ENCODE assay signal across 8 mouse cellular contexts in the genomic region with DNA sequence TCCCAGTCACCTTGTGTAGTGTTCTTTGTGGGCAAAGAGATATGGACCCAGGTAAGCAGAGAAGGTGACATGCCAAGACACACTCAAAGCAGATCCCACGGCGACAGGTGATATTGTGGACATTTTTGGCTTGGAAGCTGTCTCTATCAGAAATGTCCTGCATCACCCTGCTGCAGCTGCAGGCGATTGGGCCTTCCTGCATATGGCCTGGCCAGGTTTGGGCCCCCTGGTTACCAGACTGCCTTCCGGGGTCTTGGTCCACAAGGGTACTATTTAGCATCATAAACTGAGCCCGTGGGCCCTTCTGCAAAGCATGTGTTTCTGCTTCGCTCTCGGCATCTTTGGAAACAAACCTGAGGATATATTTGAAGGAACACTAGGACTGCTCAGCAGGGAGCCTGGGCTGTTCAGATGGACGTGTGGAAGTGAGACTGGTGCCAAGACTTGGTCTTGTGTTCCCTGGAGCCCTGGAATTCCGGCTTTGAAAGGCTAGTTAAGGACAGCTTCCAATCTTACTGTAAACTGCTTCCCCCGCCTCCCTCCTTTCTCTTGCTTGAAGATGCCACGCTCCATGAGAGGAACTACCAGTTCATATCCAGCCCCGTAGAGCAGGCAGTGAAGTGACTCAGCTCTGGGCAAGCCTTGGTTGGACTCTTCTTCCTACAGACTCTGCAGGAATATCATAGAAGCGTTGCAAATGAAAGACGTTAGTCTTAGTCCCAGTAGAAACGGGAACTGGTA. TPM values are rescaled to one million over a fixed set of nuclear protein-coding genes. Genes with fewer than 3 reads are reported as not detected.
DNase-seq lines count a peak whose midpoint lies in the region; ATAC-seq and TF ChIP-seq lines count a peak whose summit lies in the region.

No protein-coding gene starts in this region.

- peaks cover 45% of the 10 kb centered on the region for H3K36me3 ChIP-seq in heart, embryonic 13.5 days
- H3K36me3 ChIP-seq in heart, embryonic 12.5 days = peaks cover 16% of the 10 kb centered on the region; the same call in 1 of the 2 replicates
- H3K36me3 ChIP-seq in lung, postnatal 0 days (ENCODE audit: insufficient read depth, low read length) = peaks cover 37% of the 10 kb centered on the region; the same call in 1 of the 2 replicates
- H3K36me3 ChIP-seq in embryonic facial prominence, embryonic 12.5 days = peaks cover 17% of the 10 kb centered on the region; the same call in 1 of the 2 replicates

- H3K27me3 ChIP-seq in heart, embryonic 13.5 days (replicated peaks) = peaks cover 13% of the 10 kb centered on the region; the same call in 1 of the 2 replicates
- H3K27me3 ChIP-seq in heart, embryonic 12.5 days (replicated peaks) = 0 out of 2 replicates have a peak, but pooled peaks cover 4% of the 10 kb centered on the region
- no peaks in the 10 kb centered on the region for H3K27me3 ChIP-seq in lung, postnatal 0 days (replicated peaks; ENCODE audit: insufficient read depth, low read length)
- H3K27me3 ChIP-seq in embryonic facial prominence, embryonic 12.5 days = peaks cover 28% of the 10 kb centered on the region

- H3K27ac ChIP-seq in heart, embryonic 13.5 days (replicated peaks) = no peak overlapping the region; the same call in 1 of the 2 replicates
- H3K27ac ChIP-seq in heart, embryonic 12.5 days (ENCODE audit: poor library complexity, severe bottlenecking) = no peak overlapping the region
- 0 out of 2 replicates have a peak overlapping the region, but pooled peaks have one; percentile 86 for H3K27ac ChIP-seq in lung, postnatal 0 days (ENCODE audit: low read length)
- H3K27ac ChIP-seq in embryonic facial prominence, embryonic 12.5 days = peak overlapping the region; percentile 70

- no peak overlapping the region for H3K4me3 ChIP-seq in heart, embryonic 13.5 days
- H3K4me3 ChIP-seq in heart, embryonic 12.5 days = no peak overlapping the region
- no peak overlapping the region for H3K4me3 ChIP-seq in lung, postnatal 0 days (ENCODE audit: low read depth, low read length)
- no peak overlapping the region for H3K4me3 ChIP-seq in embryonic facial prominence, embryonic 12.5 days

- no peak overlapping the region for H3K4me2 ChIP-seq in heart, embryonic 13.5 days
- H3K4me2 ChIP-seq in heart, embryonic 12.5 days = no peak overlapping the region
- H3K4me2 ChIP-seq in lung, postnatal 0 days (replicated peaks; ENCODE audit: low read depth, low read length) = peak overlapping the region; percentile 34; the same call in 1 of the 2 replicates
- peak overlapping the region; percentile 90 for H3K4me2 ChIP-seq in embryonic facial prominence, embryonic 12.5 days (replicated peaks)

- peak; percentile 30 for DNase-seq in lung, postnatal 0 days (ENCODE audit: low spot score)
- DNase-seq in lung, postnatal 25 days (ENCODE audit: low spot score) = no peak
- peak; percentile 46 for DNase-seq in lung, postnatal 36 days
- DNase-seq in gastrocnemius, postnatal 14 days = no peak
- no peak for DNase-seq in urinary bladder, postnatal 14 days (ENCODE audit: low spot score)

- WGBS in heart, embryonic 13.5 days = 68% methylated on average over 15 of the region's 15 CpGs
- WGBS in heart, embryonic 12.5 days = 64% methylated on average over 15 of the region's 15 CpGs
- WGBS in lung, postnatal 0 days = 62% methylated on average over 15 of the region's 15 CpGs
- 56% methylated on average over 15 of the region's 15 CpGs for WGBS in embryonic facial prominence, embryonic 12.5 days

- H3K4me1 ChIP-seq in heart, embryonic 13.5 days = peaks cover 61% of the 10 kb centered on the region
- H3K4me1 ChIP-seq in heart, embryonic 12.5 days (replicated peaks) = peaks cover 42% of the 10 kb centered on the region
- peaks cover 33% of the 10 kb centered on the region; the same call in 1 of the 2 replicates for H3K4me1 ChIP-seq in lung, postnatal 0 days (ENCODE audit: insufficient read depth, low read depth, low read length)
- peaks cover 58% of the 10 kb centered on the region for H3K4me1 ChIP-seq in embryonic facial prominence, embryonic 12.5 days

- no peak for TF ChIP-seq CTCF in lung, postnatal 0 days (IDR thresholded peaks at IDR 0.05)

- ATAC-seq in heart, embryonic 13.5 days (ENCODE audit: extremely low read depth, insufficient number of reproducible peaks, low FRiP score, low TSS enrichment) = no peak
- ATAC-seq in heart, embryonic 12.5 days (ENCODE audit: insufficient number of reproducible peaks, low FRiP score) = no peak
- no peak for ATAC-seq in lung, postnatal 0 days
- ATAC-seq in embryonic facial prominence, embryonic 12.5 days (ENCODE audit: insufficient number of reproducible peaks, insufficient read depth, low FRiP score, low TSS enrichment) = no peak

- intact Hi-C loops in gastrocnemius, postnatal 14 days (cut with DNase I; ENCODE audit: low total_unique reads) = loop anchor here (5.0 kb wide), 1 partner anchor 218 kb away; no protein-coding TSS in a partner anchor

- H3K9me3 ChIP-seq in heart, embryonic 13.5 days = no peaks in the 10 kb centered on the region
- no peaks in the 10 kb centered on the region for H3K9me3 ChIP-seq in heart, embryonic 12.5 days (replicated peaks)
- H3K9me3 ChIP-seq in lung, postnatal 0 days (ENCODE audit: low read length) = no peaks in the 10 kb centered on the region
- no peaks in the 10 kb centered on the region for H3K9me3 ChIP-seq in embryonic facial prominence, embryonic 12.5 days

- TF ChIP-seq EP300 in lung, postnatal 0 days (IDR thresholded peaks at IDR 0.05) = no peak

- 0 out of 2 replicates have a peak overlapping the region, but pooled peaks have one; percentile 11 for H3K9ac ChIP-seq in heart, embryonic 13.5 days
- H3K9ac ChIP-seq in heart, embryonic 12.5 days = no peak overlapping the region
- H3K9ac ChIP-seq in lung, postnatal 0 days (replicated peaks; ENCODE audit: low read depth) = no peak overlapping the region
- H3K9ac ChIP-seq in embryonic facial prominence, embryonic 12.5 days = no peak overlapping the region

RNA-seq across cellular contexts. Expression of gene Pmp22, which starts 6.1 kb away (rescaled TPM):
- 74.1 and 78.4 TPM in 2 replicates for polyA plus RNA-seq in heart, embryonic 13.5 days (2015; fragmentation: Nextera tagmentation; extraction: Ambion mirVana)
- polyA plus RNA-seq in heart, embryonic 12.5 days (2016; fragmentation: Nextera tagmentation; extraction: Ambion mirVana) = 67.8 and 72.8 TPM in 2 replicates
- 523 and 539 TPM in 2 replicates for polyA plus RNA-seq in lung, postnatal 0 days (2015; fragmentation: Nextera tagmentation; extraction: Ambion mirVana)
- 81.0 and 82.1 TPM in 2 replicates for polyA plus RNA-seq in embryonic facial prominence, embryonic 12.5 days (2016; fragmentation: Nextera tagmentation; extraction: Ambion mirVana)
- 100 to 1,000 TPM in 1 of 2 experiments, 10 to 100 TPM in 1; 92.1 to 338 TPM for total RNA-seq in gastrocnemius, postnatal 14 days (2021)

Comparison
In these comparisons a context has a peak if more than half of its experiments do, and no peak if none do; other contexts are left out.
1. DNase-seq: peak in lung, postnatal 0 days (single experiment) and lung, postnatal 36 days (single experiment); none in lung, postnatal 25 days (single experiment), gastrocnemius, postnatal 14 days (single experiment) and urinary bladder, postnatal 14 days (single experiment).
2. H3K27ac ChIP-seq: peak in lung, postnatal 0 days (single experiment) and embryonic facial prominence, embryonic 12.5 days (single experiment); none in heart, embryonic 13.5 days (single experiment) and heart, embryonic 12.5 days (single experiment).
3. H3K4me2 ChIP-seq: peak in lung, postnatal 0 days (single experiment) and embryonic facial prominence, embryonic 12.5 days (single experiment); none in heart, embryonic 13.5 days (single experiment) and heart, embryonic 12.5 days (single experiment).